Mouse (Mus musculus) left cerebral cortex, postnatal 36 days (tissue): Measurements from ENCODE around the gene Fam163a. TPM values are rescaled to one million over a fixed set of nuclear protein-coding genes. Genes with fewer than 3 reads are reported as not detected.

Source experiments
- DNase-seq, 2 experiments: peaks; one replicate each; pipeline ENCODE4 v3.0.0; 2021 to 2022; ENCODE audit warnings: low spot score in 2 of 2, mixed read lengths in 1 of 2
- intact Hi-C: fragments of 180-260 bp; cut with DNase I; formaldehyde crosslinking; loops from one replicate; pipeline ENCODE4 v1.15.1; 2025
- total RNA-seq, 2 experiments: library from RNA; stranded (reverse); gene quantifications; 2 replicates each; pipeline ENCODE4 v1.2.3; 2021

Fam163a gene
- total RNA-seq, 2 experiments from 2014 or later, result 8.1 to 8.9 TPM

DNA sequence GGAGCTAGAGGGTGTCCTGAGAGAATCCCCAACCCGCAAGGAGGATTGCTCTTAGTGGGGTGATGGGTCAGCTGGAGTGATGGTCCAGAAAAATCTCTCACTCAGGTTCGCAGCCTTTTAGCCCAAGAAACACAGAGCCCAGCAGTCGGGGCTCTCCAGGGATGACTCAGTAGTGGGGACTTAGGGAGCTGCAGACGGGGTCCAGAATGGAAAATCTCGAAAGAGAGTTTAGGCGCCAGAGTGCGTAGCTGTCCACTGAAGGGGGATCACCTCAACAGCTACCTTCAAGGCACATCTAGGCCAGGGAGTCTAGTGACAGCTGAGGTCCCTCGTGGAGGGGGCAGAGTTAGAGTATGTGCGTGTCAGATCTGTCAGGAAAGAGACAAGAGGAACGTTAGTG, 338 bp upstream of the Fam163a start:
- no peak for DNase-seq

GRCm38 (mm10) chr1:156203961-156204655, 718 bp downstream of the Fam163a start:
- no peak for DNase-seq
- intact Hi-C loops, result no loop called here

More for the DNA sequence above, 338 bp upstream of the Fam163a start:
- intact Hi-C loops, result no loop called here

DNA sequence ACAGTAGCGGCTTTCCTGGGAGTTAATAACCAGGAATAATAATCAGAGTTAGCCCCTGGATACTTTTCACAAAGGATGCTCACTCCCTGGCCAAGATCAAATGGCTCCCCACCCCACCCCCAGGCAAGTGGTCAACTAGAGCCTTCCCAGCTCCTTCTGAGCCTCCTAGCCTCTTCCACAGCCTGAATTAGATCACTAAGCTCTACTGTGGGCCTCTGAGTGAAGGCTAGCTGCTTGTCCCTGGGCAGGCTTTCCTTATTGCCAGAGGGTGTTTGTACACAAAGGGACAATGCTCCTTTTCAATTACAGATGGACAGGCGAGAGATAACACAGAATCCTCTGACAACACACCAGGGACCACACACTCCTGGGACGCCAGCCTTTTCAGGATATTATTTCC, 2.2 kb downstream of the Fam163a start:
- intact Hi-C loops, result no loop called here
- no peak for DNase-seq

GRCm38 (mm10) chr1:156201069-156201468, 3.8 kb downstream of the Fam163a start:
- intact Hi-C loops, result no loop called here

DNA sequence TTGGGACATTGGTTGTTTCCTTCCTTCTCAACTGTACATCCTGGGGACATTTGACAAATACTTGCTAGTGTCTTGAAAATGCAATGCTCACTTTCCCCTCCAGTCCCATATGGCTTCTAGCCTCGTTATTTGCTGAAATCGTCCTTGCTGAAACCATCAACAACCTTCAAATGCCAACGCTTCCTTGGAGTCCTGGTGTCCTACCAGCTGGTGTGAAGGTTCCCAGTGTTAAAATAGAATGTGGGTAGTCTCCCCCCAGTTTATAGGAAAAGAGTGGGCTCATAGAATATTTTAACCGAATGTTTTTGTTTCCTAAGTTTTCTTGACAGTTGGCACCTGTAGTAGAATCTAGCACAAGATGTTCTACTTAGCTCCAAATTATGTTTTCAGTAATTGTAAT, 7.2 kb downstream of the Fam163a start:
- DNase-seq, result no peak
- intact Hi-C loops, result no loop called here

More at GRCm38 (mm10) chr1:156201069-156201468, 3.8 kb downstream of the Fam163a start:
- DNase-seq, result no peak

DNA sequence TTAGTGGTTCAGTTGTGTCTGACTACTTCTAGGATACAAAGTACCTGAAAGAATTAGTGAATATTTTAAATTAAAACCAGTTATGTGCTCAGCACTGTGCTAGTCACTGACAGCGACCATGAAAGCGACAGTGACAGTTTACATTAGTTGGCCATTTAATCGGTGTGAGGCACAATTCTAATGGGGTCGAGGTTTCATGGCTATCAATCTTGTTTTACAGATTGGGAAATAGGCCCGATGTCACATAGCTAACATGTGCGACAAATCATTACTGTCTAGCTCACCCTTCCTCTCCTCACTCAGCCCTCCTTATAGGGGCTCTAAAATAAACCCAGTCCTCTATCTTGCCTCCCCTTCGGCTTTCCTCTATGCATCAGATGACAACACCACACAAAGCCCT, 11.5 kb downstream of the Fam163a start:
- intact Hi-C loops, result no loop called here
- DNase-seq, result no peak

DNA sequence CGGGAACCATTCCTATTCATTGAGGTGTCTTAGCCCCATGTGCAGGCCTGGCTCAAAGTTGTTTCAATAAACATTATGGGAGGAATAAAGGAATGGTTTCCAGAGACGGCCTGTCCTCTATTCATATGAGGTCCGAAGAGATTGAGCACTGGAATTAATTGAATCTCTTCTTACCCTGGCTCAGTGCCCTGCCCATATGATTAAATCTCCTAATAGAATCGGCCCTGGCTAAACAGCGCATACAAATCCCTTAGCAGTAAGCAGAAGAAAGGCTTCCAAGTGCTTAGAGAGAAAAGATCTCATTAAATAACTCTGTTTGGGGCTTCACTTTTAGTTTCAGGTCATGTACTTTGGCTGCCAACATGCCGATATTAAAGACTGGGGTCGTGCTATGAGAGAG, 12.0 kb downstream of the Fam163a start:
- intact Hi-C loops, result no loop called here

GRCm38 (mm10) chr1:156186646-156187045, 18.2 kb downstream of the Fam163a start:
- peak in 1 of 2 experiments; percentile 32 for DNase-seq
- intact Hi-C loops, result no loop called here

More for the DNA sequence above, 12.0 kb downstream of the Fam163a start:
- no peak for DNase-seq

- intact Hi-C loops, result no loop called here
- no peak for DNase-seq
Observed at GRCm38 (mm10) chr1:156184158-156184571, 20.7 kb downstream of the Fam163a start.

DNA sequence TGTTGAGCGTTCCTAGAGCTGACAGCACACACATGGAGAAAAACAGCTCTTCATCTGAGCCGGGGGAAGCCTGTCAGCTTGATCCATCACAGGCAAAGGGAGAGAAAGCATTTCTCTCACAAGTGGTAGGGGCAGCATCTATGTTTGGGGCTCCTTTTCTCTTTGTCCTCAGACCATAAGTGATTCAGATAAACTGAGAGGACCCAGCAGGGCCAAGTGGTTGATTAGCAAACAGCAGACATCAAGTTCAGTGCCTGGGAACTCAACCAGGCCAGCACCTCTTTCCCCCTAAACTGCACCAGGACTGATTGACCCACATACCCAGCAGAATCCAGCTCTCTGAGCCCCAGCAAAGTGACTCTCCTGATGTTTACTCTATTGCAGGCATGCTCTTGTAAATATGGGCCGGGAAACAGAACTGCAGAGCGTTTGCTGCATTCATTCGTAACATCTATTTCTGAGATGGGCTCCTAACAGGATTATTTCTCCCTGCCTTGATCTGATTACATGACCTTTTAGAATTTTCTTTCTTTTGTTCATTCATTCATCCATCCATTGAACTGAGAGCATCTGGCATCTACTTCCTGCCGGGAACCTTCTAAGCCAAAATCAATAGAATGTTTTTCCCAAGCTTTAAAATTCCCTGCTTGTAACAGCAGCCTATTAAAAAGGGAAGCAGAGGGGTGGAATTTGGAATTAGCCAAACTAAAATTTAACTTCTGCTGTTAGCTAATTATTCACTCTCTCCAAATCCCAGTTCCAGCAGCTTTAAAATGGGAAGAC, 21.5 kb downstream of the Fam163a start:
- no peak for DNase-seq
- intact Hi-C loops, result no loop called here

GRCm38 (mm10) chr1:156179875-156180274, 25.0 kb downstream of the Fam163a start:
- intact Hi-C loops, result no loop called here
- no peak for DNase-seq

DNA sequence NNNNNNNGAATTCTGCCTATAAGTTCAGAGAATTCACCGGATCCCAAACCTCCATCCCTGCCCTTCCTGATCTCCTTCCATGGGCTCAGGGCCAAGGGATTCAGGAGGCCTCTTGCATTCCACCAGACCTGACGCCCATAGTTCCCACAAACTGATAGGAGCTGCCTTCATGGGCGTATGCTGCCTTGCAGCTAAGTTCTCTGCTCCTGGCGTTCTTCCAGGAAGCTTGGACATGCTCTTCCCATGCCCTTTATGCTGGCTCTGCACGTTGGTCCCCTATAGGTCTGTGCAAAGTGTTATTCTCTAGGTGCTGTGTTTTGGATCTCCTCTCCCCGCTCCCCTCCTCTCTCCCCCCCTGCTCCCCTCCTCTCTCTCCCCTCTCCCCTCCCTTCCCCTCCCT, 36.1 kb downstream of the Fam163a start:
- no peak for DNase-seq
- intact Hi-C loops, result no loop called here

- no peak for DNase-seq
- intact Hi-C loops, result no loop called here
Observed at GRCm38 (mm10) chr1:156116770-156117169, 88.1 kb downstream of the Fam163a start.

DNA sequence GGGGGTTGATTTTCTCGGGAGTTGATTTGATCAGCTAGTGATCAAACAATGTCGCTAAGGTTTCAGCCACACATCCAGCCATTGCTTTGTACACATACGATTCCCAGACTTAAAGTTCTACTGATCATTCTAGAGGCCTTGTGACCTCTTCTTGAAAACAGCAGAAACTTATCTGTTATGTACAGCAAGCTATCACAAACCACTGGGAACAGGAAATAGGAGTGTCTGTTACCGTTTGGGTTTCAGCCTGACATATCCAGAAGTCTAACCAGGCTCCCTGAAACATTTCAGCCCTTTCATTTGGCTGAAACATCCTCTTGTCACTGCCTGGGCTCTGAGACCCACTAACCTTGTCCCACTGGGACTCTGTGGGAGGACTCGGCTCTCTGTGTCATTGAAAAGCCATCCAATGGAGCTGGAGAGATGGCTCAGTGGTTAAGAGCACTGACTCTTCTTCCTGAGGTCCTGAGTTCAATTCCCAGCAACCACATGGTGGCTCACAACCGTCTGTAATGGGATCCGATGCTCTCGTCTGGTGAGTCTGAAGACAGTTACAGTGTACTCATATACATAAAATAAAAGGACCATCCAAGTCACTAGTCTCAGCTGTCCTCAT, 90.8 kb downstream of the Fam163a start:
- no peak for DNase-seq
- intact Hi-C loops, result no loop called here

DNA sequence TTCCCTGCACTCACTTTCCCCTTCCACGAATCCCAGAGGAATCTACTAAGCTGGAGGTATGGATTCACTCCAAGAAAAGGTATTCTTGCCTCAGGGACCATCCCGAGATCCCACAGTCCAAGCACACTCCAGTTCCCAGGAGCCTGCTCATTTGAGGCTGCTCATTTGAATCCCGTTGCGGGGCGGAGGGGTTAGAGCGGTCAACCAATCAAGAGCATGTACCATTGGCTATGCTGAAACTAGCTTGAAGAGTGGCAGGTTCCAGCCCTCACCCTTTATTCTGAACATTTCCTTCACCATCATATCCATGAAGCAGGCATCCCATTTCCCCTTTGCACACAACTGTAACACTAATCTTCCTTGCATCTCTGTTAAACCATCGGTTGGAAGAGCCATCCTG, 92.7 kb downstream of the Fam163a start:
- no peak for DNase-seq
- intact Hi-C loops, result no loop called here

DNA sequence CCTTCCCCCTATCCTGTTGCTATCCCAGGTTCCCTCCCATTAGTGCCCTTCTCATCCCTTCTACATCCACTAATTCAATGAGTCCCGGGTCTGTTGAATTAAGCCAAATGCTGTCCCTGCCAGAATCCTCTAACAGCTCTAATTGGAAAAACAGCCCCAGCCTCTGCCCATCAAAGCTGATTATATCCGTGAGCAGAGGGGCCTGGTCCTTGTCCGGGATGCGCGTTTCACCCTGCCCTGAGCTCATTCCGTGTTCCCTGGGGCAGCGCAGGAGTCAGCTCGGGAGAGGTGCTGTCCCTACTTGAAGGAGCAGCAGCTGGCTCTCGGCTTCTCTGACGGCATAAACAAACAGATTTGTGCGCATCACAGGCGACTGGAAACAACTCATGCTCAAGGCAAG, 93.1 kb downstream of the Fam163a start:
- intact Hi-C loops, result no loop called here
- DNase-seq, result no peak

GRCm38 (mm10) chr1:156111090-156111489, 93.7 kb downstream of the Fam163a start:
- intact Hi-C loops, result no loop called here
- no peak for DNase-seq

DNA sequence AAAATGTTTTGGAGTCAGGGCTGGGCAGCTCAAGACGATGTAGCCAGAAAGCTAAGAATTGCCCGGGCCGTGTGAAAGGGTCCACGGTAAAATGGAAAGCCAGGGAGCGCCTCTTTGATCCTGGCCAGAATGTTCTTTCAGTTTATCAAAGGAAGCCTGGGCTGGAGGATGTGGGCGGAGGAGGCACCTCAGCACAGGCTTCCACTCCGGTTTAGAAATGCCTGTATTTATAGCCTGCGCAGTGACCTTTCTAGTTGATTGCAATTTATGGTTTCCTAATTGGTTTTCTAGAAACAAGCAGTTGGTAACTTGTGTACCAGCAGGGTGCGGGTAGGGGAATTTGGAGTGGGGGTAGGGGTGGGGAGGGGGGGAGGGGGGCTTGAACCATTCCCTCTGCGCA, 96.4 kb downstream of the Fam163a start:
- no peak for DNase-seq
- intact Hi-C loops, result no loop called here

DNA sequence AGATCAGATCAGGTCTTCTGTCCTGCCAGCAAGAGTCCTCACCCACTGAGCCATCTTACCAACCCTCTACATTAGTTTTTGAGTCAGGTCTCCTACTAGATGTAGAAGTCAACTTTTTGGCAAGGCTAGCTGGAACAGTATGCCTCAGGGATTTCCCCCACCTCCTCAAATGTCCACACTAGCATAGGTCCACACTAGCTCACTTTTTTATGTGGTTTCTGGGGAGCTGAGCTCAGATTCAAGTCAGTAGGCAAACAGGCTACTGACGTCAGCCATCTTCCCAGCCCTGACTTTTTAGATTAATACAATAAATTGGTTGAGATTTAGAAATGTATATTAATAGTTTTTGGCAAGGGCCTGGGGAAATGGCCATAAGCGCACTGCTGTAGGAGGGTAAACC, 97.4 kb downstream of the Fam163a start:
- intact Hi-C loops, result no loop called here
- DNase-seq, result no peak

DNA sequence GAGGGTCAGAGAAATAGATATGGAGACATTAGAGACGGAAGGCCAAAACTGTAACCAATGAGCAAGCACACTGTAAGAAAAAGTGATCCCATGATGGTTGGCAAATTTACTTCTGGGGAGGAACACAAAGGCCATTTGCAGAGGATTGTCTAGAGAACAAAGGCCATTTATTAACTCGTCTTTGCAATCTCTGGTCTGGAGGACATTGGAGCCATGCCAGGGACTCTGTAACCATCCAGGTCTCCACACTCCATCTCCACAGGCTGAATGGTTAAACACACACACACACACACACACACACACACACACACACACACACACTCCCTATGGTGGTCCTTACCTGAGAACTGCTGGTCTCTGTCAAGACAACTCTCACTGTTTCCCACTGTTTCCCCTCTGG, 99.4 kb downstream of the Fam163a start:
- DNase-seq, result no peak
- intact Hi-C loops, result no loop called here

DNA sequence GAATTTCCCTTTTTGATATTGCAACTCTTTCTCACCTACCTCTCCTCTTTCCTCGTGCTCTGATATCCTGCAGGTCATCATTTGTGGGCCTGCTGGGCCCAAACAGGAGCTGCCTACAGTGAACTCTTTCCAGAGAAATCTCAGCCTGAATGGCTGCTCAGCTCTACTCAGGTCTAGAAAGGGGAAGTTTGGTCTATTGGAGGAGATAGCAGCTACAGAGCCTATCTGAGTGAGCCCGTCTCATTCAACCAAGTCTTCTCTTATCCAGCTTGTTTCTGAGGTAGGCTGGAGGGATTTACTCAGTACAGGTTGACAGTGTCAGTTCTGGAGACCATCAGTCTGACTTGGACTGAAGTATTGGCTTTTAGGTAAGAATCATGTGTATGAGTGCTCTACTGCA, 101.1 kb downstream of the Fam163a start:
- DNase-seq, result no peak
- intact Hi-C loops, result no loop called here
